Mouse (Mus musculus) intestine, embryonic 16.5 days (tissue): ENCODE results near the gene Prpf3. TPM values are rescaled to one million over a fixed set of nuclear protein-coding genes. Genes with fewer than 3 reads are reported as not detected.
"Not testable (repeated sequence)": the region's sequence is repeated elsewhere in the genome, so short reads cannot be mapped to it uniquely, and the experiment has no call there.

Source experiments
- ATAC-seq: fragments of 200-750 bp; cut with Nextera tagmentation; 2 replicates; pipeline ENCODE4 v1.8.0; 2017; ENCODE audit warnings: moderate TSS enrichment, moderate library complexity
- H3K27ac ChIP-seq: fragments of 300-500 bp; sonication (generic); 2 replicates; pipeline ENCODE4 v1.5.1; 2014; ENCODE audit warnings: mild to moderate bottlenecking, low read length
- H3K27me3 ChIP-seq: fragments of 300-500 bp; sonication (generic); replicated peaks from 2 replicates; pipeline ENCODE4 v1.6.1; 2014; ENCODE audit warnings: low read length, control low read depth, mixed read lengths; ENCODE audit not compliant: control insufficient read depth, insufficient read depth
- H3K36me3 ChIP-seq: fragments of 300-500 bp; sonication (generic); 2 replicates; pipeline ENCODE4 v1.6.1; 2014; ENCODE audit warnings: low read length, control low read depth; ENCODE audit not compliant: control insufficient read depth, insufficient read depth
- H3K4me1 ChIP-seq: fragments of 300-500 bp; sonication (generic); 2 replicates; pipeline ENCODE4 v1.6.1; 2014; ENCODE audit warnings: low read length, control low read depth, mixed read lengths; ENCODE audit not compliant: control insufficient read depth, insufficient read depth
- H3K4me2 ChIP-seq: fragments of 300-500 bp; sonication (generic); 2 replicates; pipeline ENCODE4 v1.6.1; 2014; ENCODE audit warnings: low read depth, low read length, control low read depth
- H3K4me3 ChIP-seq: fragments of 300-500 bp; sonication (generic); 2 replicates; pipeline ENCODE4 v1.5.1; 2014; ENCODE audit warnings: mild to moderate bottlenecking, low read length
- H3K9ac ChIP-seq: fragments of 300-500 bp; sonication (generic); 2 replicates; pipeline ENCODE4 v1.6.1; 2014; ENCODE audit warnings: low read depth, low read length
- H3K9me3 ChIP-seq: fragments of 300-500 bp; sonication (generic); 2 replicates; pipeline ENCODE4 v1.6.1; 2016; ENCODE audit warnings: low read length, control low read depth; ENCODE audit not compliant: control insufficient read depth
- WGBS: fragments of 180-500 bp; shearing (Covaris S2); extraction: QIAGEN DNeasy Blood & Tissue Kit; methylation state at CpG from one replicate; pipeline ENCODE4 v1.1.7; 2014; 5-methylcytosine and 5-hydroxymethylcytosine counted together
- polyA plus RNA-seq: library from polyadenylated mRNA; unstranded; fragments of >200 nt; fragmentation: Nextera tagmentation; extraction: Ambion mirVana; gene quantifications from 2 replicates; pipeline ENCODE4 v1.2.1, GENCODE M21; 2015

Gene Prpf3
- polyA plus RNA-seq, 1 experiment from 2014 or later, result 42.0 TPM

DNA sequence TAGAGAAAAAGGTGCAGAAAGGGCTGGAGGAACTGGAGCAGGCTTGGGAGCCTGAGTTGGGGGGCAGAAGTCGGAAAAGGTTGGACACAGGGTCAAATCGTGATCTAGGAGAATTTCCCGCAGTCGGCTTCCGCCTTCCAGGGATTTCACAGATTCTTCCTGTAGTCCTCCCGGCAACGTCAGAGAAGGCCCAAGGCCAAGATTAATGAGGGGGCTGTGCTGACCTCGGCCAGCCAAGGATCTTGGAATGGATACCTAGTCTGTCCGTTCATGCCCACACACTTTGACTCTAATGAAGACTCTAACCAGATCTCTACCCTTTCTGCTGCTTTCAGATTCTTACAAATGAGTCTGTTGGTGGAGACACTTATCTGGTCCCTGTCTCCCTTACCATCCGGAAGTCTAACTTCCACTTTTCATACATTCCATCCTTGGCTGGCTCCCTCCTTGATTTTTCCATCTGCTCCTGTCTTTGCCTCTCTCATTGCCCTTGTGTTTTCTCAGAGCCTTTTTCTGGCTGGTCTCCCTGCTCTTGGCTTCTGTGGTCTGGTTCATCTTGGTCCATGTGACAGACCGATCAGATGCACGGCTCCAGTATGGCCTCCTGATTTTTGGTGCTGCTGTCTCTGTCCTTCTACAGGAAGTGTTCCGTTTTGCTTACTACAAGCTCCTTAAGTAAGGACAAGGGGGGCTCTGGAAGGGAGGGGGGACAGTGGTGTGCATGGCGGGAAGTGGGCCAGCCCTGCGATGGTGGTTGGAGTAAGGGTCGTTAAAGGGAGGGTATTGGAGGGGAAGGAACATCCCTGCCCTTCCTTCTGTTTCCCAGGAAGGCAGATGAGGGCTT lies 38.9 kb upstream of the Prpf3 start:
- H3K36me3 ChIP-seq, result no peaks in the 10 kb centered on the region
- peak; percentile 22 for ATAC-seq
- WGBS, result 8% methylated on average over 16 of the region's 16 CpGs

GRCm38 (mm10) chr3:95893606-95894316 lies 38.1 kb upstream of the Prpf3 start, which contains the start of gene Aph1a:
Gene Aph1a, plus strand, starts transcription at chr3:95893969.
- not testable (repeated sequence) for H3K36me3 ChIP-seq, H3K27me3 ChIP-seq, H3K9me3 ChIP-seq
- ATAC-seq, result peak; percentile 98
- Histone ChIP-seq H3K27ac (peak within 1 kb of the TSS; percentile 85), H3K4me1 (peaks cover 23% of the 10 kb centered on the region), H3K4me3 (peak within 1 kb of the TSS; percentile 71), H3K4me2 (peak within 1 kb of the TSS; percentile 64), H3K9ac (peak within 1 kb of the TSS; percentile 82)
- WGBS, result under 1% methylated on average over 25 of the region's 43 CpGs

More for the DNA sequence above, 38.9 kb upstream of the Prpf3 start:
- Histone ChIP-seq H3K4me3 (peak overlapping the region; percentile 71), H3K9ac (peak overlapping the region; percentile 82), H3K27ac (peak overlapping the region; percentile 82), H3K9me3 (no peaks in the 10 kb centered on the region), H3K27me3 (no peaks in the 10 kb centered on the region), H3K4me2 (peak overlapping the region; percentile 64), H3K4me1 (peaks cover 23% of the 10 kb centered on the region)

- 17% methylated on average over 7 of the region's 7 CpGs for WGBS
- H3K4me1 ChIP-seq, result peaks cover 23% of the 10 kb centered on the region
- H3K27ac ChIP-seq, result peak overlapping the region; percentile 85
- peak overlapping the region; percentile 62 for H3K4me2 ChIP-seq
- no peaks in the 10 kb centered on the region for H3K27me3 ChIP-seq
- H3K9ac ChIP-seq, result peak overlapping the region; percentile 50; the same call in 1 of the 2 replicates
- H3K36me3 ChIP-seq, result no peaks in the 10 kb centered on the region
- ATAC-seq, result no peak
- peak overlapping the region; percentile 71 for H3K4me3 ChIP-seq
- no peaks in the 10 kb centered on the region for H3K9me3 ChIP-seq
These were observed 37.4 kb upstream of the Prpf3 start for GRCm38 (mm10) chr3:95893126-95893525.

GRCm38 (mm10) chr3:95892066-95893052 lies 36.7 kb upstream of the Prpf3 start:
- Histone ChIP-seq H3K27ac (peak overlapping the region; percentile 85), H3K9me3 (no peaks in the 10 kb centered on the region), H3K36me3 (no peaks in the 10 kb centered on the region), H3K9ac (peak overlapping the region; percentile 59), H3K4me1 (peaks cover 23% of the 10 kb centered on the region), H3K4me2 (peak overlapping the region; percentile 50), H3K27me3 (no peaks in the 10 kb centered on the region), H3K4me3 (peak overlapping the region; percentile 35)
- WGBS, result 40% methylated on average over 11 of the region's 11 CpGs
- ATAC-seq, result no peak

GRCm38 (mm10) chr3:95891211-95892065 lies 35.8 kb upstream of the Prpf3 start, which contains the start of gene BC028528:
Gene BC028528, minus strand, starts transcription at chr3:95892005.
- 20% methylated on average over 12 of the region's 12 CpGs for WGBS
- peak within 1 kb of the TSS; percentile 85 for H3K27ac ChIP-seq
- peak within 1 kb of the TSS; percentile 35 for H3K4me3 ChIP-seq
- H3K4me1 ChIP-seq, result peaks cover 23% of the 10 kb centered on the region
- no peaks in the 10 kb centered on the region for H3K27me3 ChIP-seq
- H3K36me3 ChIP-seq, result no peaks in the 10 kb centered on the region
- H3K4me2 ChIP-seq, result peak within 1 kb of the TSS; percentile 50
- no peaks in the 10 kb centered on the region for H3K9me3 ChIP-seq
- H3K9ac ChIP-seq, result peak within 1 kb of the TSS; percentile 59
- peak; percentile 8; the same call in 1 of the 2 replicates for ATAC-seq

DNA sequence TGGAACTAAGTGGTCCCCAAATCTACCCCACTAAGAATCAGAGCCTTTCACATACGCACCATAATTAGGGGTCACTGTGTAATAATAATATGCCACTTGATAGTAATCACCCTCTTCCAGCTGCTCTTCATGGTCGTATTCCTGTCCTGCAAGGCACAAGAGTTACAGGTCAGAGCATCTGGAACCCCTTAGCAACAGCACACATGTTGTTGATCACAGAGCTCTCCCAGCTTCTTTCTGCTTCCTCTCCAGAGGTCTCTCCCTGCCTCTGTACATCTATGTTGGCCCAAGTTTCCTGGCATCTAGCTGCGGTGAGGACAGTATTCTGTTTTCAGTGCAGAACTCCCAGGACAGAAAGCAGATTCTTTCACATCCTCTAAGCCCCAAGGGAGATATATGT lies 34.0 kb upstream of the Prpf3 start:
- Histone ChIP-seq H3K9me3 (no peaks in the 10 kb centered on the region), H3K9ac (no peak overlapping the region), H3K4me2 (no peak overlapping the region), H3K27ac (no peak overlapping the region), H3K4me1 (peaks cover 20% of the 10 kb centered on the region), H3K4me3 (no peak overlapping the region), H3K27me3 (no peaks in the 10 kb centered on the region), H3K36me3 (no peaks in the 10 kb centered on the region)
- WGBS, result 78% methylated on average over 3 of the region's 3 CpGs
- no peak for ATAC-seq

GRCm38 (mm10) chr3:95887596-95887995 lies 31.9 kb upstream of the Prpf3 start:
- WGBS, result 74% methylated on average over 4 of the region's 4 CpGs
- ATAC-seq, result no peak; the same call in 1 of the 2 replicates

DNA sequence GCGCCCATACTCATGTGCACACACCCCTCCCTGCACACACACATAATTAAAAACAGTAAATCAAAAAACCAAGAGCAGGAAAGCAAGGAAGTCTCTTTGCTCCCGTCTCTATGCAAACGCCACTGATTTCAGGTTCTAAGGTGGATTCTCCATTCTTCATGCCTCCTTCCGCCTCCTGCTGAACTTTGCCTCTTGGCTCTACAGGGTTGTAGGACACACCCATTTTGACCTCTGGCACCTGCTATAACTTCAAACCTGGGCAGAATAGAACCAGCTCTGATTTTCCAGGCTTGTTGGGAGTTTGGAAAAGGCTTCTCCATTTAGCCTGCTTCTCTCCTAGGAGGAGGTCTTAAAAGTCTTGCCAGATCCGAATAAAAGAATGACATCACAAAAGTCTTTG lies 28.7 kb upstream of the Prpf3 start:
- no peaks in the 10 kb centered on the region for H3K36me3 ChIP-seq
- peaks cover 10% of the 10 kb centered on the region for H3K4me1 ChIP-seq
- no peaks in the 10 kb centered on the region for H3K27me3 ChIP-seq
- H3K9me3 ChIP-seq, result no peaks in the 10 kb centered on the region
- 0 out of 2 replicates have a peak overlapping the region, but pooled peaks have one; percentile 24 for H3K4me2 ChIP-seq
- WGBS, result 77% methylated on average over 5 of the region's 5 CpGs
- H3K27ac ChIP-seq, result peak overlapping the region; percentile 60
- H3K9ac ChIP-seq, result no peak overlapping the region
- no peak overlapping the region for H3K4me3 ChIP-seq
- ATAC-seq, result peak; percentile 28; the same call in 1 of the 2 replicates

More at GRCm38 (mm10) chr3:95887596-95887995, 31.9 kb upstream of the Prpf3 start:
- Histone ChIP-seq H3K27ac (no peak overlapping the region), H3K36me3 (no peaks in the 10 kb centered on the region), H3K4me1 (peaks cover 19% of the 10 kb centered on the region), H3K9ac (no peak overlapping the region), H3K9me3 (no peaks in the 10 kb centered on the region), H3K4me2 (no peak overlapping the region), H3K4me3 (no peak overlapping the region), H3K27me3 (no peaks in the 10 kb centered on the region)
